Mouse (Mus musculus) liver, embryonic 13.5 days (tissue): ENCODE results near the gene Atg9a. TPM values are rescaled to one million over a fixed set of nuclear protein-coding genes. Genes with fewer than 3 reads are reported as not detected.

Experiments used
- ATAC-seq: fragments of 200-750 bp; cut with Nextera tagmentation; 2 replicates; pipeline ENCODE4 v1.8.0; 2017; ENCODE audit warnings: low read depth, mild to moderate bottlenecking, moderate number of reproducible peaks, moderate library complexity
- DNase-seq: peaks from one replicate; pipeline ENCODE4 v3.0.0; 2022
- H3K27ac ChIP-seq: fragments of 300-500 bp; sonication (generic); 2 replicates; pipeline ENCODE4 v1.5.1; 2015; ENCODE audit warnings: moderate library complexity, mild to moderate bottlenecking, inconsistent platforms
- H3K27me3 ChIP-seq: fragments of 300-500 bp; sonication (generic); 2 replicates; pipeline ENCODE4 v1.6.1; 2015; ENCODE audit warnings: mild to moderate bottlenecking, inconsistent platforms
- H3K36me3 ChIP-seq: fragments of 300-500 bp; sonication (generic); 2 replicates; pipeline ENCODE4 v1.6.1; 2015; ENCODE audit warnings: mild to moderate bottlenecking, inconsistent platforms
- H3K4me1 ChIP-seq: fragments of 300-500 bp; sonication (generic); replicated peaks from 2 replicates; pipeline ENCODE4 v1.6.1; 2015; ENCODE audit warnings: inconsistent platforms
- H3K4me2 ChIP-seq: fragments of 300-500 bp; sonication (generic); 2 replicates; pipeline ENCODE4 v1.6.1; 2015; ENCODE audit warnings: inconsistent platforms, mild to moderate bottlenecking, moderate library complexity
- H3K4me3 ChIP-seq: fragments of 300-500 bp; sonication (generic); replicated peaks from 2 replicates; pipeline ENCODE4 v1.5.1; 2015; ENCODE audit warnings: mild to moderate bottlenecking, inconsistent platforms
- H3K9ac ChIP-seq: fragments of 300-500 bp; sonication (generic); 2 replicates; pipeline ENCODE4 v1.6.1; 2015; ENCODE audit warnings: mild to moderate bottlenecking, inconsistent platforms
- H3K9me3 ChIP-seq: fragments of 300-500 bp; sonication (generic); replicated peaks from 2 replicates; pipeline ENCODE4 v1.6.1; 2016; ENCODE audit warnings: inconsistent platforms
- WGBS: fragments of 180-500 bp; shearing (Covaris S2); methylation state at CpG from one replicate; pipeline ENCODE4 v1.1.7; 2015; ENCODE audit not compliant: insufficient replicate concordance; 5-methylcytosine and 5-hydroxymethylcytosine counted together
- microRNA-seq: library from miRNA; unstranded; fragments of <30 nt; microRNA quantifications from one replicate; pipeline ENCODE4, GENCODE M21; 2016
- polyA plus RNA-seq: library from polyadenylated mRNA; unstranded; fragments of >200 nt; fragmentation: Nextera tagmentation; extraction: Ambion mirVana; gene quantifications from 2 replicates; pipeline ENCODE4 v1.2.1, GENCODE M21; 2015

The Atg9a gene
- polyA plus RNA-seq, 1 experiment from 2014 or later, result 18.2 TPM

DNA sequence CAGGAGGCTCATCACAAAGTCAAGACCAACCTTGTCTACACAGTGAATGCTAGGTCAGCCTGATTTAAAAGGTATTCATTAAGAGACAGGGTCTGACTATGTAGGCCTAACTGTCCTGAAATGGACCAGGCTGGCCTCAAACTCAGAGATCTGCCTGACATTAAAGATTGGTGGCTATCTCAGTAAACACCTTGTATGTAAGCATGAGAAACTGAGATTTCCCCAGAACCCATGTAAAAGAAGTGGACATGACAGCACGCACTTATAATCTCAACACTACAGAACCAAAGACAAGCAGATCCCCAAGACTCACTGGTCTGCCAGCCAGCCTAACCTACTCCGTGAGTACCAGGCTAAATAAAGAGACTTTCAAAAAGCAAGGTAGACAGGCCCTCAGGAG is 53.5 kb downstream of the Atg9a start:
- peak overlapping the region; percentile 99 for H3K9ac ChIP-seq
- no peak for ATAC-seq
- DNase-seq, result no peak
- H3K4me2 ChIP-seq, result peak overlapping the region; percentile 93
- no peaks in the 10 kb centered on the region for H3K9me3 ChIP-seq
- WGBS, result 53% methylated on average over 2 of the region's 2 CpGs
- peak overlapping the region; percentile 100 for H3K27ac ChIP-seq
- H3K36me3 ChIP-seq, result peaks cover 54% of the 10 kb centered on the region
- peak overlapping the region; percentile 95 for H3K4me3 ChIP-seq
- H3K27me3 ChIP-seq, result no peaks in the 10 kb centered on the region
- H3K4me1 ChIP-seq, result peaks cover 77% of the 10 kb centered on the region

DNA sequence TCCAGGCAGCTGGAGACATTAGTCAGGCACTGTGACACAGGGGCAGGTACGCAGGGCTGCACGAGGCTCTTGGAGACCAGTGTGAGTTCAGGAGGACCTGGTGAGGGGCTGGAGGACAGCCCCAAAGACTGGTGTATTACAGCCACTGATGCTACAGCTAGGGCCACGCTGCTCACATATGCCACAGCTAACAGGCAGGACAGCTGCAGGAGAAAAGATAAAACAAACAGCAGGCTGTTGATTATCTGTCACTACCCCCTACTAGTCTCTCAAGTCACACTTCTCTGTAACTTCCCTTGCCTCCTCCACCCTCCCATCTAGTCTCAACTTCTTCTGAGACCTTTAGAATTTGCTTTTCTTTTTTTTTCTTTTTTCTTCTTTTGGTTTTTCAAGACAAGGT is 55.3 kb downstream of the Atg9a start:
- Histone ChIP-seq H3K9ac (peak overlapping the region; percentile 99), H3K9me3 (no peaks in the 10 kb centered on the region), H3K4me2 (peak overlapping the region; percentile 93), H3K27ac (peak overlapping the region; percentile 100), H3K27me3 (no peaks in the 10 kb centered on the region), H3K4me1 (peaks cover 84% of the 10 kb centered on the region), H3K36me3 (peaks cover 54% of the 10 kb centered on the region), H3K4me3 (peak overlapping the region; percentile 95)
- ATAC-seq (peak; percentile 89), DNase-seq (peak; percentile 72)
- 12% methylated on average over 3 of the region's 3 CpGs for WGBS

GRCm38 (mm10) chr1:75136293-75136692 is 55.7 kb downstream of the Atg9a start:
- H3K9me3 ChIP-seq, result no peaks in the 10 kb centered on the region
- peak overlapping the region; percentile 93 for H3K4me2 ChIP-seq
- peaks cover 84% of the 10 kb centered on the region for H3K4me1 ChIP-seq
- no peak for DNase-seq
- peak overlapping the region; percentile 99 for H3K9ac ChIP-seq
- WGBS, result 28% methylated on average over 6 of the region's 6 CpGs
- peak overlapping the region; percentile 95 for H3K4me3 ChIP-seq
- peaks cover 54% of the 10 kb centered on the region for H3K36me3 ChIP-seq
- H3K27ac ChIP-seq, result peak overlapping the region; percentile 100
- no peaks in the 10 kb centered on the region for H3K27me3 ChIP-seq
- peak; percentile 73 for ATAC-seq

- H3K27me3 ChIP-seq, result no peaks in the 10 kb centered on the region
- DNase-seq (no peak), ATAC-seq (no peak)
- no peak within 1 kb of the TSS for H3K4me3 ChIP-seq
- 54% methylated on average over 12 of the region's 12 CpGs for WGBS
- peaks cover 39% of the 10 kb centered on the region for H3K36me3 ChIP-seq
- peaks cover 59% of the 10 kb centered on the region for H3K4me1 ChIP-seq
- H3K4me2 ChIP-seq, result peak within 1 kb of the TSS; percentile 21
- H3K9ac ChIP-seq, result peak within 1 kb of the TSS; percentile 14; the same call in 1 of the 2 replicates
- H3K9me3 ChIP-seq, result no peaks in the 10 kb centered on the region
- H3K27ac ChIP-seq, result peak within 1 kb of the TSS; percentile 19
Measured at GRCm38 (mm10) chr1:75133421-75134207, 58.4 kb downstream of the Atg9a start, which contains the start of gene Slc23a3. TSS of gene Slc23a3 (minus strand) at chr1:75133890.

Small RNA genes within 50 kb of the gene (microRNA-seq; reads per million reads assigned to microRNA genes)
- not detected for gene Gm27943

Other genes with a start within 250 kb of the Atg9a start
- 1.3 and 1.6 TPM in 2 replicates for gene Ihh, start 240.5 kb downstream of the Atg9a start, polyA plus RNA-seq
- gene Nhej1, start 67.0 kb downstream of the Atg9a start, polyA plus RNA-seq, result 5.5 and 6.4 TPM in 2 replicates
- gene Slc23a3, start 58.3 kb downstream of the Atg9a start, polyA plus RNA-seq, result 0.85 and 1.1 TPM in 2 replicates
- gene Cnppd1, start 49.5 kb downstream of the Atg9a start, polyA plus RNA-seq, result 45.7 and 46.9 TPM in 2 replicates
- 47.3 and 50.5 TPM in 2 replicates for gene Retreg2, start 49.4 kb downstream of the Atg9a start, polyA plus RNA-seq
- gene Zfand2b, start 23.6 kb downstream of the Atg9a start, polyA plus RNA-seq, result 40.0 and 44.7 TPM in 2 replicates
- 69.9 and 77.9 TPM in 2 replicates for gene Abcb6, start 11.8 kb downstream of the Atg9a start, polyA plus RNA-seq
- 9.3 and 9.9 TPM in 2 replicates for gene Ankzf1, start within 50 bp of the Atg9a start, polyA plus RNA-seq
- gene Glb1l, start 18.6 kb upstream of the Atg9a start, polyA plus RNA-seq, result 3.8 and 5.0 TPM in 2 replicates
- gene Stk16, start 18.6 kb upstream of the Atg9a start, polyA plus RNA-seq, result 90.7 and 90.8 TPM in 2 replicates
- 456 and 508 TPM in 2 replicates for gene Tuba4a, start 27.7 kb upstream of the Atg9a start, polyA plus RNA-seq
- gene A630095N17Rik, start 39.9 kb upstream of the Atg9a start, polyA plus RNA-seq, result not detected in 2 replicates
- 31.2 and 34.7 TPM in 2 replicates for gene Dnajb2, start 44.2 kb upstream of the Atg9a start, polyA plus RNA-seq
- gene Ptprn, start 72.3 kb upstream of the Atg9a start, polyA plus RNA-seq, result 0.17 and 0.24 TPM in 2 replicates
- gene Resp18, start 86.2 kb upstream of the Atg9a start, polyA plus RNA-seq, result not detected in 2 replicates
- 53.1 and 58.0 TPM in 2 replicates for gene Dnpep, start 125.8 kb upstream of the Atg9a start, polyA plus RNA-seq
- gene Des, start 168.1 kb upstream of the Atg9a start, polyA plus RNA-seq, result 5.0 and 5.1 TPM in 2 replicates
- gene Speg, start 183.1 kb upstream of the Atg9a start, polyA plus RNA-seq, result 10.3 and 10.7 TPM in 2 replicates
- 37.1 and 41.7 TPM in 2 replicates for gene Gmppa, start 243.7 kb upstream of the Atg9a start, polyA plus RNA-seq